Mouse (Mus musculus) lung, postnatal 0 days (tissue): ENCODE measurements at regions not wholly inside any gene's neighbourhood (a gene's known extent, or its start where the extent isn't known, plus 50 kb on each side); places are given as distances from the start of the nearest gene placed in this dataset.

Experiments
- ATAC-seq: fragments of 200-750 bp; cut with Nextera tagmentation; 2 replicates; pipeline ENCODE4 v1.8.0; 2017; ENCODE audit warnings: moderate library complexity
- DNase-seq: peaks from one replicate; pipeline ENCODE4 v3.0.0-alpha.2; 2016; ENCODE audit warnings: low spot score
- H3K27ac ChIP-seq: fragments of 300-500 bp; sonication (generic); 2 replicates; pipeline ENCODE4 v1.5.1; 2014; ENCODE audit warnings: antibody characterized with exemption, mild to moderate bottlenecking, low read length, mixed read lengths
- H3K27me3 ChIP-seq: fragments of 300-500 bp; sonication (generic); replicated peaks from 2 replicates; pipeline ENCODE4 v1.6.1; 2014; ENCODE audit warnings: low read length, mixed read lengths; ENCODE audit not compliant: insufficient read depth
- H3K36me3 ChIP-seq: fragments of 300-500 bp; sonication (generic); 2 replicates; pipeline ENCODE4 v1.6.1; 2014; ENCODE audit warnings: low read length, mixed read lengths; ENCODE audit not compliant: insufficient read depth
- H3K4me1 ChIP-seq: fragments of 300-500 bp; sonication (generic); 2 replicates; pipeline ENCODE4 v1.6.1; 2014; ENCODE audit warnings: antibody characterized with exemption, low read depth, low read length, mixed read lengths; ENCODE audit not compliant: insufficient read depth
- H3K4me2 ChIP-seq: fragments of 300-500 bp; sonication (generic); replicated peaks from 2 replicates; pipeline ENCODE4 v1.6.1; 2014; ENCODE audit warnings: low read depth, mild to moderate bottlenecking, low read length, moderate library complexity, mixed read lengths
- H3K4me3 ChIP-seq: fragments of 300-500 bp; sonication (generic); 2 replicates; pipeline ENCODE4 v1.5.1; 2014; ENCODE audit warnings: low read depth, low read length
- H3K9ac ChIP-seq: fragments of 300-500 bp; sonication (generic); replicated peaks from 2 replicates; pipeline ENCODE4 v1.6.1; 2014; ENCODE audit warnings: low read depth, mild to moderate bottlenecking
- H3K9me3 ChIP-seq: fragments of 300-500 bp; sonication (generic); 2 replicates; pipeline ENCODE4 v1.6.1; 2016; ENCODE audit warnings: low read length, mixed read lengths
- CTCF ChIP-seq: IDR thresholded peaks from 2 replicates; pipeline ENCODE4 v1.5.1; 2016; ENCODE audit warnings: antibody characterized with exemption, mild to moderate bottlenecking
- EP300 ChIP-seq: IDR thresholded peaks from 2 replicates; pipeline ENCODE4 v1.6.1; 2016; ENCODE audit warnings: antibody characterized with exemption, mild to moderate bottlenecking, control low read depth
- WGBS: fragments of 180-500 bp; shearing (Covaris S2); extraction: QIAGEN DNeasy Blood & Tissue Kit; methylation state at CpG from one replicate; pipeline ENCODE4 v1.1.7; 2014; 5-methylcytosine and 5-hydroxymethylcytosine counted together

DNA sequence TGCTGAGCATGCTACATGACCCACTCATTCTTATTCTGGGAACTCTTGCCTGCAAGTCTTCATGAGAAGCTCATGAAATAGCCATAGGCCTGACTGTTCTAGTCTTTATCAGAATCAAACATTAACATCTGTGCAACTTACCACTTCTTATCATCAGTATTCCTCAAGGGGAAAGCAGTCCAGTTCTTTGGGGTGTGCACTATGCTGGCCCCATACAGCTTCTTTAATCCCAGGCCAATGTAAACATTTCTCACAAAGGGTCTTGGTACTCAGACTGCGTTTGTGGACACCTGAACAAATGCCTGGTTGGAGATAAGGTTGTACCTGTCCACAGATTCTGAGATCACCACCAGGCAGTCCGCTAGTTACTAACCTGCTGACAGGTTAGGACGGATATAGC, 51.3 kb downstream of the 3110018I06Rik start:
- H3K27me3 ChIP-seq = no peaks in the 10 kb centered on the region
- no peaks in the 10 kb centered on the region for H3K4me1 ChIP-seq
- DNase-seq (no peak), ATAC-seq (no peak)
- H3K27ac ChIP-seq = no peak overlapping the region
- WGBS = 44% methylated on average over 3 of the region's 3 CpGs
- H3K9me3 ChIP-seq = no peaks in the 10 kb centered on the region
- no peaks in the 10 kb centered on the region for H3K36me3 ChIP-seq
- no peak overlapping the region for H3K4me2 ChIP-seq
- TF ChIP-seq CTCF (no peak), EP300 (no peak)
- H3K4me3 ChIP-seq = no peak overlapping the region
- H3K9ac ChIP-seq = no peak overlapping the region

GRCm38 (mm10) chr12:107541196-107541595, 52.8 kb downstream of the 3110018I06Rik start:
- 42% methylated on average over 5 of the region's 5 CpGs for WGBS
- no peak overlapping the region for H3K9ac ChIP-seq
- no peaks in the 10 kb centered on the region for H3K9me3 ChIP-seq
- no peaks in the 10 kb centered on the region for H3K4me1 ChIP-seq
- no peak overlapping the region for H3K27ac ChIP-seq
- TF ChIP-seq EP300 = no peak
- H3K36me3 ChIP-seq = no peaks in the 10 kb centered on the region
- H3K4me3 ChIP-seq = no peak overlapping the region
- H3K4me2 ChIP-seq = no peak overlapping the region
- DNase-seq = no peak
- no peaks in the 10 kb centered on the region for H3K27me3 ChIP-seq
- no peak for ATAC-seq

DNA sequence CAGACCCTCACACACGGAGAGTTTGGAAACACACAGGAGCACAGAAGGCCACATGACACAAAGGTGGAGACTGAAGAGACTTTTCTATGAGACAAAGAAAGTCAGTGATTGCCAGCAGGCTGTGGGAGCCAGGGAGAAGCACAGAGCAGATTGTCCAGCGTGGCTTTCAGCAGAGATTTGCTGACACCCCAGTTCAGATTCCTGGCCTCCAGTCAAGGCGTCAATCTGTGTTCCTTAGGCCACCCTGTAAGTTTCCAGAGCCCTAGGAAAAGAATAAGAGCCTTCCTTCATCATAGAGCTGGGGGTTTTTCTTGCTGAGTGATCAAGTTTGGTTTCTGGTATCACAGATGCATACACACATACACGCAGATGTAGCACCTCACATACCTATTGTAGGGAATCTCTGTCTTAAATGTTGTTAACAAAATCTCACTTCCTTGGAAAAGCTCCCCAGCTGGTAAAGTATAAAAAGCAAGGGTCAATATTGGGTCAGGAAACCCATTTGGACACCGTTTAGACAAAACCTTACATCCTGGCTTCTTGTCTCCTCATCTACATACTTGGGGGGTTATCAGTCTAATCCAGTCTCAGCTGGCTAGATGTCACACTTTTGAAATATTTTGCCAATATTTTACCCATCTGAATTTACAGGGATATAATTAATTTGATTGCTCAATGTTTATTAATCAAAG, 58.9 kb downstream of the 3110018I06Rik start:
- Histone ChIP-seq H3K27ac (no peak overlapping the region), H3K4me2 (no peak overlapping the region)
- ATAC-seq = peak; percentile 66

GRCm38 (mm10) chr12:107547886-107548448, 59.5 kb downstream of the 3110018I06Rik start:
- Histone ChIP-seq H3K4me1 (no peaks in the 10 kb centered on the region), H3K4me3 (no peak overlapping the region), H3K4me2 (no peak overlapping the region), H3K9me3 (no peaks in the 10 kb centered on the region), H3K36me3 (no peaks in the 10 kb centered on the region), H3K27me3 (no peaks in the 10 kb centered on the region), H3K27ac (no peak overlapping the region), H3K9ac (no peak overlapping the region)
- TF ChIP-seq CTCF = no peak
- TF ChIP-seq EP300 = peak; percentile 56
- 39% methylated on average over 3 of the region's 3 CpGs for WGBS
- peak; percentile 87 for DNase-seq
- ATAC-seq = peak; percentile 92

More for the DNA sequence above, 58.9 kb downstream of the 3110018I06Rik start:
- no peaks in the 10 kb centered on the region for H3K27me3 ChIP-seq
- H3K4me1 ChIP-seq = no peaks in the 10 kb centered on the region
- DNase-seq = peak; percentile 65
- H3K4me3 ChIP-seq = no peak overlapping the region
- no peak overlapping the region for H3K9ac ChIP-seq
- 29% methylated on average over 5 of the region's 5 CpGs for WGBS
- H3K36me3 ChIP-seq = no peaks in the 10 kb centered on the region
- H3K9me3 ChIP-seq = no peaks in the 10 kb centered on the region
- TF ChIP-seq CTCF (no peak), EP300 (no peak)

- Histone ChIP-seq H3K36me3 (no peaks in the 10 kb centered on the region), H3K9ac (no peak overlapping the region), H3K4me2 (no peak overlapping the region), H3K27ac (no peak overlapping the region), H3K9me3 (no peaks in the 10 kb centered on the region), H3K4me1 (no peaks in the 10 kb centered on the region), H3K4me3 (no peak overlapping the region), H3K27me3 (no peaks in the 10 kb centered on the region)
- TF ChIP-seq CTCF = no peak
- TF ChIP-seq EP300 = no peak
- 85% methylated on average over 25 of the region's 25 CpGs for WGBS
- DNase-seq (no peak), ATAC-seq (no peak)
Observed at GRCm38 (mm10) chr12:107549452-107550296, 61.2 kb downstream of the 3110018I06Rik start.

- no peak for TF ChIP-seq CTCF
- no peak for TF ChIP-seq EP300
- no peak overlapping the region for H3K4me3 ChIP-seq
- no peaks in the 10 kb centered on the region for H3K27me3 ChIP-seq
- no peaks in the 10 kb centered on the region for H3K4me1 ChIP-seq
- no peak overlapping the region for H3K27ac ChIP-seq
- no peak overlapping the region for H3K9ac ChIP-seq
- no peak overlapping the region for H3K4me2 ChIP-seq
- WGBS = 79% methylated on average over 4 of the region's 4 CpGs
- H3K36me3 ChIP-seq = no peaks in the 10 kb centered on the region
- DNase-seq (no peak), ATAC-seq (no peak)
- H3K9me3 ChIP-seq = no peaks in the 10 kb centered on the region
Observed at GRCm38 (mm10) chr12:107559191-107559590, 70.8 kb downstream of the 3110018I06Rik start.
